Mouse (Mus musculus): ENCODE data around the gene Gm28308.

DNA sequence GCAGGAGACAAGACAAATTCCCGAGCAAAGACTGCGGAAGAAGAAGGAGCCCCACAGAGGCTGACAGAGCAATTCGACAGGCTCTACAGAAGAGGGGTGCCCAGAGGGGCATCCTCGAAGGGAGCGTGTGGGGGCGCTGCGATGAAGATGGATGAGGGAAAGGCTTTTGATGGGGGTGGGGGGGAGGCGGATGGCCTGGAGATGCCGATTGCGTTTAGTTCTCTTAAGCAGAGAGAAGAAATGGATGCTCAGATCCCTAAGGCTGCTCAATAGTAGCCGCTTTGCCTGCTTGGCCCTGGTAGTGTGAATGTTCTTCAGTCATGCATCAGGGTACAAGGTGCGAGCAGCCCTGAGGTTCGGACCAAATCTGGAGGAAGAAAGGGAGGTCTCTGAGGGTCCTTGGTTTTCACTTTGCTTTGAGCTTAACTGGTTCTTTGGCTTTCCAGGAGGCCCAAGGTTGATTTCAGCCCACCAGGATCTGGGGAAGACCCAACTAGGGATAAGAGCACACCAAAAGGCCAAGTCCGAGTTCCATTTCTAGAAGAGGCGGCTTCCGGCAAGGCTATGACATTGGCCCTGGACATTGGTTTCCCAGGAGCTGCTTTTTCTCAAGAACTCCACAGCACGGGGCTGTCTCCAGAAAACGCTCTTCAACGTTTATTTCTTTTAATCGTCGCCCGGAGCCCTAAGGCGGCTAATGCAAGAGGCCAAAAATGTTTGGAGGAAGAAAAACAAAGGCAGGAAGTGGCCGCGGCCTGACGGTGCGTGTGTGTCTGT lies 35.7 kb upstream of the Gm28308 start:
- TF ChIP-seq CTCF (IDR thresholded peaks at IDR 0.05; ENCODE audit: extremely low read depth, insufficient read depth, low read length) (no peak), POLR2A (IDR thresholded peaks at IDR 0.05; ENCODE audit: extremely low read depth, insufficient read depth, low read length) (no peak)
